Mouse (Mus musculus): Measurements from ENCODE around the gene Prdm9. TPM values are rescaled to one million over a fixed set of nuclear protein-coding genes. Genes with fewer than 3 reads are reported as not detected.
"Not testable (repeated sequence)": the region's sequence is repeated elsewhere in the genome, so short reads cannot be mapped to it uniquely, and the experiment has no call there.

Prdm9 gene
- polyA plus RNA-seq, 1 experiment from 2014 or later: 1.6 TPM

DNA sequence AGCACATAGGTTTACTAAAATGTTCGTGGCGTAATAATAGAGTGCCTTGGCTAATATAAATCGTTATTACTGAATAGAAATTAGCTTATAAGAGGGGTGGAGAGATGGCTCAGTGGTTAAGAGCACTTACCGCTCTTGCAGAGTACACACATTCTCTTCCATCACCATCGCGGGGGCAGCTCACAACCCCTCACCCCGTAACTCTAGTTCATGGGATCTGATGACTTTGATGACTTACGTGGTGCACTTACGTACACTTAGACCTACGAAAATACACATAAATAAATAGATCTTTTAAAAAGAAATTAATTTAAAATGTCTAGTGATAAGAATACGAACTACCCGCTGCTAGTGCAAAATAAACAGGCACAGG is 760 bp upstream of the Prdm9 start:
- no peak overlapping the region for H3K9ac ChIP-seq
- no peak overlapping the region for H3K27ac ChIP-seq (ENCODE audit: poor library complexity, severe bottlenecking)
- no peak for ATAC-seq (ENCODE audit: insufficient number of reproducible peaks, low FRiP score)
- H3K27me3 ChIP-seq (replicated peaks): no peaks in the 10 kb centered on the region
- no peaks in the 10 kb centered on the region for H3K9me3 ChIP-seq (replicated peaks)
- peaks cover 6% of the 10 kb centered on the region for H3K4me1 ChIP-seq (replicated peaks)
- 39% methylated on average over 12 of the region's 12 CpGs for WGBS
- H3K4me2 ChIP-seq: peak overlapping the region; percentile 82
- H3K36me3 ChIP-seq: no peaks in the 10 kb centered on the region
- H3K4me3 ChIP-seq: peak overlapping the region; percentile 72

- no peak overlapping the region for H3K9ac ChIP-seq
- H3K4me2 ChIP-seq: no peak overlapping the region
- H3K4me1 ChIP-seq (replicated peaks): peaks cover 6% of the 10 kb centered on the region
- no peak for ATAC-seq (ENCODE audit: insufficient number of reproducible peaks, low FRiP score)
- no peaks in the 10 kb centered on the region for H3K9me3 ChIP-seq (replicated peaks)
- H3K27ac ChIP-seq (ENCODE audit: poor library complexity, severe bottlenecking): no peak overlapping the region
- 82% methylated on average over 2 of the region's 2 CpGs for WGBS
- H3K36me3 ChIP-seq: no peaks in the 10 kb centered on the region
- H3K27me3 ChIP-seq (replicated peaks): no peaks in the 10 kb centered on the region
- H3K4me3 ChIP-seq: no peak overlapping the region
Measured at GRCm38 (mm10) chr17:15559946-15560345, 4.2 kb downstream of the Prdm9 start.

DNA sequence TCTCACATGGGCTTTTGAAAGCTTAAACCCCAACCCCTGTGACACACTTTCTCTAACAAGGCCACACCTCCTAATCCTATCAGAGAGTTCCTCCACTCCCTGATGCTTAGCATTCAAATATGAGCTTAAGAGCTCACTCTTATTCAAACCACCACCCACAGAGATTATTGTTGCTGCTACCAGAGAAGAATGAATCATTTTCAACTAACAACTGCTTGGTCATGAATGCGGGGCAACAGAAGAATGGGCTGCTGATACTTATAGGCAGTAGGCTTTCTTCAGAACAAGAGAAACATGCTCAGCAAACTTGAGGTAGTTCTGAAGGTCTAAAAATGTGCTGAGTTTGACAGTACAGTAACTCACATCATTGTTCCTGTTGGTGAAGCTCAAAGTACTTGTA is 14.4 kb downstream of the Prdm9 start:
- Histone ChIP-seq H3K9me3 (replicated peaks) (peaks cover 4% of the 10 kb centered on the region; the same call in 1 of the 2 replicates), H3K27ac (ENCODE audit: poor library complexity, severe bottlenecking) (no peak overlapping the region), H3K27me3 (replicated peaks) (no peaks in the 10 kb centered on the region), H3K4me1 (replicated peaks) (no peaks in the 10 kb centered on the region), H3K4me2 (no peak overlapping the region), H3K36me3 (peaks cover 6% of the 10 kb centered on the region; the same call in 1 of the 2 replicates), H3K9ac (no peak overlapping the region), H3K4me3 (no peak overlapping the region)
- WGBS: 56% methylated on average over 1 of the region's 1 CpGs
- ATAC-seq (ENCODE audit: insufficient number of reproducible peaks, low FRiP score): no peak

- Histone ChIP-seq H3K4me2 (no peak overlapping the region), H3K4me1 (replicated peaks) (no peaks in the 10 kb centered on the region), H3K9ac (no peak overlapping the region), H3K36me3 (peaks cover 7% of the 10 kb centered on the region; the same call in 1 of the 2 replicates), H3K27ac (ENCODE audit: poor library complexity, severe bottlenecking) (no peak overlapping the region), H3K4me3 (no peak overlapping the region), H3K27me3 (replicated peaks) (no peaks in the 10 kb centered on the region), H3K9me3 (replicated peaks) (peaks cover 16% of the 10 kb centered on the region)
- 75% methylated on average over 4 of the region's 4 CpGs for WGBS
- ATAC-seq (ENCODE audit: insufficient number of reproducible peaks, low FRiP score): no peak
Measured at GRCm38 (mm10) chr17:15546440-15546839, 17.7 kb downstream of the Prdm9 start.

DNA sequence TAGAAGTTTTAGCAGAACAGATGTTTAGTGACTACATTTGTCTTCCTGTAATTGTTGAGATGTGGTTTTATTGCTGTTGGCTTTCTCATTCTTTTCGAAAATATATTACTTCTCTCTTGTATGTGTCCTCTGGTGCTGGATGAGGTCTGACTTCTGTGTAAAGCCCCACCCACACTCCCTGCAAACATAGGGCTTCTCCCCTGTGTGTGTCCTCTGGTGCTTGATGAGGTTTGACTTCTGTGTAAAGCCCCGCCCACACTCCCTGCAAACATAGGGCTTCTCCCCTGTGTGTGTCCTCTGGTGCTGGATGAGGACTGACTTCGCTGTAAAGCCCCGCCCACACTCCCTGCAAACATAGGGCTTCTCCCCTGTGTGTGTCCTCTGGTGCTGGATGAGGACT is 20.3 kb downstream of the Prdm9 start:
- not testable (repeated sequence) for H3K9ac ChIP-seq; H3K4me1 ChIP-seq (replicated peaks); ATAC-seq (ENCODE audit: insufficient number of reproducible peaks, low FRiP score); H3K27ac ChIP-seq (ENCODE audit: poor library complexity, severe bottlenecking); H3K27me3 ChIP-seq (replicated peaks); H3K4me3 ChIP-seq; H3K4me2 ChIP-seq; H3K36me3 ChIP-seq
- H3K9me3 ChIP-seq (replicated peaks): peaks cover 16% of the 10 kb centered on the region
- 66% methylated on average over 4 of the region's 4 CpGs for WGBS

DNA sequence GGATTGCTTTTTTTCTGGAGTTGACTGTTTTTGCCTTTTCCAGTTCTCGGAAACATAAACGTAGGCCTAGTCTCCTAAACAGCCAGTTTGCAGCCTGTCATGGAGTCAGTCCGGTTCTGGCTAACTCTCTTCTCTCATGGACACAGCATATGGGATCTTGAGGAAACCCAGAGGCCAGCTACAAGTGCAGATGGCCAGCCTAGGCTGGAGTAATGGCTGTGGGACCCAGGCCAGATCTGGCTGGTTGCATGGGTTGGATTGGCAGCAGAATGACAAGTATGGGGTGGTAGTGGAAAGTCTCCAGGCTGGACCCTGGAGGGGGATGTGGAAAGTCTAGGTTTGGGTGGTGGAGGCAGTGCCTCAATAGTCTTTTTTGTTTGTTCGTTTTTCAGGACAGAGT is 23.8 kb downstream of the Prdm9 start:
- Histone ChIP-seq H3K4me1 (replicated peaks) (peaks cover 3% of the 10 kb centered on the region; the same call in 1 of the 2 replicates), H3K27ac (ENCODE audit: poor library complexity, severe bottlenecking) (no peak overlapping the region), H3K36me3 (peaks cover 7% of the 10 kb centered on the region; the same call in 1 of the 2 replicates), H3K27me3 (replicated peaks) (peaks cover 17% of the 10 kb centered on the region), H3K4me2 (no peak overlapping the region), H3K4me3 (no peak overlapping the region), H3K9ac (no peak overlapping the region), H3K9me3 (replicated peaks) (peaks cover 16% of the 10 kb centered on the region)
- no peak for ATAC-seq (ENCODE audit: insufficient number of reproducible peaks, low FRiP score)
- 64% methylated on average over 4 of the region's 4 CpGs for WGBS

- Histone ChIP-seq H3K9me3 (replicated peaks) (peaks cover 6% of the 10 kb centered on the region), H3K27me3 (replicated peaks) (peaks cover 24% of the 10 kb centered on the region), H3K4me3 (peak overlapping the region; percentile 61), H3K27ac (ENCODE audit: poor library complexity, severe bottlenecking) (no peak overlapping the region), H3K4me2 (peak overlapping the region; percentile 98), H3K4me1 (replicated peaks) (peaks cover 3% of the 10 kb centered on the region; the same call in 1 of the 2 replicates), H3K36me3 (no peaks in the 10 kb centered on the region), H3K9ac (peak overlapping the region; percentile 69)
- under 1% methylated on average over 33 of the region's 33 CpGs for WGBS
- no peak for ATAC-seq (ENCODE audit: insufficient number of reproducible peaks, low FRiP score)
Measured at GRCm38 (mm10) chr17:15536457-15536904, 27.7 kb downstream of the Prdm9 start.

- no peak overlapping the region; the same call in 1 of the 2 replicates for H3K9ac ChIP-seq
- ATAC-seq (ENCODE audit: insufficient number of reproducible peaks, low FRiP score): no peak
- H3K4me1 ChIP-seq (replicated peaks): peaks cover 3% of the 10 kb centered on the region; the same call in 1 of the 2 replicates
- H3K4me2 ChIP-seq: peak overlapping the region; percentile 98
- 18% methylated on average over 8 of the region's 8 CpGs for WGBS
- no peaks in the 10 kb centered on the region for H3K36me3 ChIP-seq
- H3K4me3 ChIP-seq: peak overlapping the region; percentile 61
- H3K27me3 ChIP-seq (replicated peaks): peaks cover 24% of the 10 kb centered on the region
- H3K9me3 ChIP-seq (replicated peaks): peaks cover 6% of the 10 kb centered on the region
- no peak overlapping the region for H3K27ac ChIP-seq (ENCODE audit: poor library complexity, severe bottlenecking)
Measured at GRCm38 (mm10) chr17:15535943-15536342, 28.2 kb downstream of the Prdm9 start.

DNA sequence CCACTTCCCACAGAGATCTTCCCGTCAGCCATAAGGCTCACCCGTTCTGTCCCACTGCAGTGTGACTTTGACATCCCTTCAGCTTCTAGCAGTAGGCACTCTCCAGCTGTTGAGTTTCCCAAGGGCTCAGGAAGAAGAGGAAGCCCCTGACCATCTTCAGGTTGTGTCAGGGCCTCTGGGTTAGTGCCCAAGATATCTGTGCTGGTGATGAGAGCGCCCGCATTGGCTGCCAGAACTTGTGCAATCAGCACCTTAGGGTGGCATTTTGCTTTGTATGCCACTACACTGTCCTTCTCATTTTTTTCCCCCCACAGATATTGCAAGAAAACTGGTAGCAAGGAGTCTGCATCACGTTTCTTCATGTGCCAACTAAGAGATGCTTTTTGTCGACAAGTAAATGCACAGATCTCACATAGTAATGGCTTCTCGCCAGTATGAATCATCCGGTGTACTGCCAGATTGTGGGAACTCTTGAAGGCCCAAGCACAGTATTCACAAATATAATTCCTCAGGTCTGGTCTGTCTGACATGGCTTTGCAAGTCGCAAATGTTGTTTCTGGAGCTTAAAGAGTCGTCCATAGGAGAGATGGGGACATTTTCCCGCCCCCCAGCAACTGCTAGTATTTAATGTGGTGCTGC is 28.9 kb downstream of the Prdm9 start:
- H3K9ac ChIP-seq: no peak overlapping the region
- 59% methylated on average over 11 of the region's 11 CpGs for WGBS
- peaks cover 3% of the 10 kb centered on the region; the same call in 1 of the 2 replicates for H3K4me1 ChIP-seq (replicated peaks)
- H3K9me3 ChIP-seq (replicated peaks): peaks cover 6% of the 10 kb centered on the region
- no peak overlapping the region for H3K4me3 ChIP-seq
- no peak for ATAC-seq (ENCODE audit: insufficient number of reproducible peaks, low FRiP score)
- peaks cover 24% of the 10 kb centered on the region for H3K27me3 ChIP-seq (replicated peaks)
- no peak overlapping the region for H3K27ac ChIP-seq (ENCODE audit: poor library complexity, severe bottlenecking)
- H3K36me3 ChIP-seq: no peaks in the 10 kb centered on the region
- H3K4me2 ChIP-seq: peak overlapping the region; percentile 98; the same call in 1 of the 2 replicates

DNA sequence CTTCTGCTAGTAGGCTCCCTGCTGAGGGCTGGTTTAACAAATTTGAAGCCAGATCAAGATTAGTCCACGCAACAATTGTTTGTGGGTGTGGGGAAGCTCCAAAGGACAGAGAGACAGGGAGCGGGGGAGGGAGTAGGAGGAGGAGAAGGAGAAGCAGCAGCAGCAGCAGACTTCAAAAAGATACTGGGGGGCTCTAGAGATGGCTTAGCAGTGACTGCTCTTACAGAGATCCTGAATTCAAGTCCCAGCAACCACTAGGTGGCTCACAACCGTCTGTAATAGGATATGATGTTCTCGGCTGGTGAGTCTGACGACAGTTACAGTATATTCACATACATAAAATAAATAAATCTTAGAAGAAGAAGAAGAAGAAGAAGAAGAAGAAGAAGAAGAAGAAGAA is 34.0 kb downstream of the Prdm9 start:
- ATAC-seq (ENCODE audit: insufficient number of reproducible peaks, low FRiP score): no peak
- H3K9ac ChIP-seq: no peak overlapping the region
- H3K27ac ChIP-seq (ENCODE audit: poor library complexity, severe bottlenecking): no peak overlapping the region
- no peak overlapping the region for H3K4me2 ChIP-seq
- WGBS: 10% methylated on average over 5 of the region's 5 CpGs
- H3K27me3 ChIP-seq (replicated peaks): peaks cover 5% of the 10 kb centered on the region
- H3K9me3 ChIP-seq (replicated peaks): peaks cover 6% of the 10 kb centered on the region
- H3K4me1 ChIP-seq (replicated peaks): peaks cover 7% of the 10 kb centered on the region
- H3K36me3 ChIP-seq: peaks cover 5% of the 10 kb centered on the region
- H3K4me3 ChIP-seq: no peak overlapping the region

- H3K27ac ChIP-seq (ENCODE audit: poor library complexity, severe bottlenecking): no peak overlapping the region
- WGBS: 78% methylated on average over 2 of the region's 2 CpGs
- H3K9ac ChIP-seq: no peak overlapping the region
- no peak overlapping the region for H3K4me3 ChIP-seq
- H3K4me1 ChIP-seq (replicated peaks): peaks cover 7% of the 10 kb centered on the region
- no peak overlapping the region for H3K4me2 ChIP-seq
- no peak for ATAC-seq (ENCODE audit: insufficient number of reproducible peaks, low FRiP score)
- peaks cover 15% of the 10 kb centered on the region for H3K36me3 ChIP-seq
- H3K9me3 ChIP-seq (replicated peaks): peaks cover 6% of the 10 kb centered on the region
- H3K27me3 ChIP-seq (replicated peaks): no peaks in the 10 kb centered on the region
Measured at GRCm38 (mm10) chr17:15528887-15529286, 35.3 kb downstream of the Prdm9 start.

DNA sequence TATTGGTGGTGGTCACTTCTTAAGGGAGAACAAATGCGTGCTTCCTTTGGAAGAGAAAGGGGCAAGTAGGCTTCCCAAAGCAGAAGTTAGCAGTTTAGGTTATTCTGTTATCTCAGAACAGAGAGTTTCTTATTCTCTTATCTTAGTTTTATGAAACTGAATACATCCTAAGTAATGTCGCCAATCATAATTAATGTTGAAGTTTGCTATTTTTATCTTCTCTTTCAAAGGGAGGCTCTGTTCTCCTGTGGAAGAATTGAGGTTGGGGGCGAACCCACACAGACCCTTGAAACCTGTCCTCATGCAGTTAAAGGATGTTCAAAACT is 36.4 kb downstream of the Prdm9 start:
- Histone ChIP-seq H3K9me3 (replicated peaks) (no peaks in the 10 kb centered on the region), H3K27me3 (replicated peaks) (no peaks in the 10 kb centered on the region), H3K9ac (peak overlapping the region; percentile 92), H3K4me3 (peak overlapping the region; percentile 79), H3K36me3 (peaks cover 20% of the 10 kb centered on the region), H3K4me2 (peak overlapping the region; percentile 88), H3K27ac (ENCODE audit: poor library complexity, severe bottlenecking) (peak overlapping the region; percentile 80; the same call in 1 of the 2 replicates), H3K4me1 (replicated peaks) (peaks cover 7% of the 10 kb centered on the region)
- ATAC-seq (ENCODE audit: insufficient number of reproducible peaks, low FRiP score): no peak
- WGBS: 51% methylated on average over 3 of the region's 3 CpGs
